Mouse (Mus musculus) erythroblast, embryonic 14.5 days (primary cell): ENCODE measurements around the gene Cdkal1.

Experiments used
- GATA1 ChIP-seq: IDR thresholded peaks from 2 replicates; pipeline ENCODE4 v1.6.1; 2012; ENCODE audit warnings: low read length, inconsistent platforms, mixed read lengths
- TAL1 ChIP-seq: IDR thresholded peaks from 3 replicates; pipeline ENCODE4 v1.6.1; 2012; ENCODE audit warnings: low read length, inconsistent platforms, mixed read lengths

- TF ChIP-seq TAL1 (no peak), GATA1 (no peak)
Observed at GRCm38 (mm10) chr13:29590685-29591084, 264.8 kb downstream of the Cdkal1 start.
